Mouse (Mus musculus) intestine, postnatal 0 days (tissue): Measurements from ENCODE around the gene Lin28b. TPM values are rescaled to one million over a fixed set of nuclear protein-coding genes. Genes with fewer than 3 reads are reported as not detected.

Experiments
- ATAC-seq: fragments of 200-750 bp; cut with Nextera tagmentation; 2 replicates; pipeline ENCODE4 v1.8.0; 2017; ENCODE audit warnings: mild to moderate bottlenecking, moderate TSS enrichment, moderate library complexity
- H3K27ac ChIP-seq: fragments of 300-500 bp; sonication (generic); 2 replicates; pipeline ENCODE4 v1.5.1; 2014; ENCODE audit warnings: mild to moderate bottlenecking, low read depth, low read length, moderate library complexity
- H3K27me3 ChIP-seq: fragments of 300-500 bp; sonication (generic); replicated peaks from 2 replicates; pipeline ENCODE4 v1.6.1; 2014; ENCODE audit warnings: low read length, mixed read lengths; ENCODE audit not compliant: control insufficient read depth, insufficient read depth
- H3K36me3 ChIP-seq: fragments of 300-500 bp; sonication (generic); 2 replicates; pipeline ENCODE4 v1.6.1; 2014; ENCODE audit warnings: mild to moderate bottlenecking, moderate library complexity; ENCODE audit not compliant: control insufficient read depth, insufficient read depth
- H3K4me1 ChIP-seq: fragments of 300-500 bp; sonication (generic); replicated peaks from 2 replicates; pipeline ENCODE4 v1.6.1; 2014; ENCODE audit warnings: antibody characterized with exemption, low read length, mixed read lengths; ENCODE audit not compliant: control insufficient read depth, insufficient read depth
- H3K4me2 ChIP-seq: fragments of 300-500 bp; sonication (generic); replicated peaks from 2 replicates; pipeline ENCODE4 v1.6.1; 2014; ENCODE audit warnings: low read depth, mild to moderate bottlenecking, moderate library complexity
- H3K4me3 ChIP-seq: fragments of 300-500 bp; sonication (generic); 2 replicates; pipeline ENCODE4 v1.5.1; 2014; ENCODE audit warnings: low read depth, low read length
- H3K9ac ChIP-seq: fragments of 300-500 bp; sonication (generic); 2 replicates; pipeline ENCODE4 v1.6.1; 2014; ENCODE audit warnings: mild to moderate bottlenecking, low read depth, low read length
- H3K9me3 ChIP-seq: fragments of 300-500 bp; sonication (generic); 2 replicates; pipeline ENCODE4 v1.6.1; 2016; ENCODE audit warnings: mixed run types; ENCODE audit not compliant: control insufficient read depth
- CTCF ChIP-seq: sonication (generic); IDR thresholded peaks from 2 replicates; pipeline ENCODE4 v1.5.1; 2016; ENCODE audit warnings: low read depth, mild to moderate bottlenecking, control low read depth, antibody characterized with exemption, moderate library complexity
- WGBS: fragments of 180-500 bp; shearing (Covaris S2); extraction: QIAGEN DNeasy Blood & Tissue Kit; methylation state at CpG from one replicate; pipeline ENCODE4 v1.1.7; 2014; 5-methylcytosine and 5-hydroxymethylcytosine counted together
- polyA plus RNA-seq: library from polyadenylated mRNA; unstranded; fragments of >200 nt; fragmentation: Nextera tagmentation; extraction: Ambion mirVana; gene quantifications from 2 replicates; pipeline ENCODE4 v1.2.1, GENCODE M21; 2015

Gene Lin28b
- polyA plus RNA-seq, 1 experiment from 2014 or later, result 0.12 TPM

DNA sequence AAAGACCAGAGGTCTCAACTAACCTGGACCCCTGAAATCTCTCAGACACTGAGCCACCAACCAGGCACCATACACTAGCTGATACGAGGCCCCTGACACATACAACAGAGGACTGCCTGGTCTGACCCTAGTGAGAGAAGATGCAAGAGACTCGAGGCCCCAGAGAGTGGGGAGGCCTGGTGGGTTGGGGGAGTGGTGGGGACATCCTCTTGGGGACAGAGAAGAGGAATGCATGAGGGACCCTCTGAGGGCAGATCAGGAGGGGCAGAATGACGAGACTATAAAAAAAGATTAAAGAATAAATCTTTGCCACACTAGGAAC lies 103.6 kb downstream of the Lin28b start:
- no peak for TF ChIP-seq CTCF
- Histone ChIP-seq H3K27ac (no peak overlapping the region), H3K4me1 (no peaks in the 10 kb centered on the region), H3K4me3 (no peak overlapping the region), H3K4me2 (no peak overlapping the region), H3K27me3 (no peaks in the 10 kb centered on the region), H3K36me3 (no peaks in the 10 kb centered on the region), H3K9me3 (no peaks in the 10 kb centered on the region), H3K9ac (no peak overlapping the region)
- WGBS, result 62% methylated on average over 3 of the region's 3 CpGs
- ATAC-seq, result no peak

DNA sequence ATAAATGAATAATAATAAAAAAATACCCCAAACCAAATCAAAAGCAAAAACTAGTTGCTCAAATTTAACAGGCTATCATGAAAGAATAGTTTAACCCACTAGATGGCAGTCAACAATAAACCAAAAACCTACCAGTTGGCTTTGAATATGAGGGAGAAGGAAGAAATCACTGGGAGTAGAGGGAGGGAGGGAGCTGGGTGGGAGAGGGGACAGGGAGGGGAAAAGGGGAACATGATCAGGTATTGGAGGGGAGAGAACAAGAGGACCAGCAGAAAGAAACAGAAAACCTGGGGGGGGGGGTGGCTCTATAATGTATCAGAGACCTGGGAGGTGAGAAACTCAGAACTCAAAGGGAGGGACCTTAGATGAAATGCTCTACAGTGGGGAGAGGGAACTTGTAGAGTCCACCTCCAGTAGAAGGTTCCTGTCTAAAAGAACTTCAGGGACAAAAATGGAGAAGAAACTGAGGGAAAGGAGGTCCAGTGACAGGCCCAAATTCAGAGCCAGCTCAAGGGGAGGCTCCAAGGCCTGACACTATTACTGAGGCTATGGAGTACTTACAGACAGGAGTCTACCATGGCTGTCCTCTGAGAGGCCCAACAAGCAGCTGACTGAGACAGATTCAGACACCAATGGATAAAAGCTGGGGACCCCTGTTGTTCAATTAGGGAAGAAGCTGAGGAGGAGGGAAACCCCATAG lies 104.1 kb downstream of the Lin28b start:
- Histone ChIP-seq H3K4me1 (no peaks in the 10 kb centered on the region), H3K36me3 (no peaks in the 10 kb centered on the region), H3K27ac (no peak overlapping the region), H3K9me3 (no peaks in the 10 kb centered on the region), H3K4me3 (no peak overlapping the region), H3K27me3 (no peaks in the 10 kb centered on the region), H3K9ac (no peak overlapping the region), H3K4me2 (no peak overlapping the region)
- ATAC-seq, result no peak
- TF ChIP-seq CTCF, result peak; percentile 58

DNA sequence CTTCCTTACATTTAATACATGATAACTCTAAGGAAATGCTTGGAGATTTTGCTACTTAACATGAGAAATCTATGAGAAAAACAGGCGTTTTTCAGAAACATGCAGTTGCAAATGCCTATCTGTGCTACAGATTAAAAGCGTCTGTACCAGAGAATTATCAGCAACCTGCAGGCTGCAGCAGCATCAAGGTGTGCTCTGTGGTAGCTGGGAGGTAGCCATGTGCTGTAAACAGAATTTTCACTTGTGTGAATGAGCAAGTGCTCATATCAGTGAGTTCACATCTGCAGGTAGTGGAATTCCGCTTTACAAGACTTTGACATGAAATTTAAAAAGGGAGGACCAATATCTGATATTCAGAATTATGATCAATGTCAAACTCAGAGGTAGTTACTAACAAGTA lies 107.9 kb downstream of the Lin28b start:
- no peak for TF ChIP-seq CTCF
- Histone ChIP-seq H3K27ac (no peak overlapping the region), H3K4me3 (no peak overlapping the region), H3K4me1 (no peaks in the 10 kb centered on the region), H3K36me3 (no peaks in the 10 kb centered on the region), H3K27me3 (no peaks in the 10 kb centered on the region), H3K9me3 (no peaks in the 10 kb centered on the region), H3K4me2 (no peak overlapping the region), H3K9ac (no peak overlapping the region)
- no peak for ATAC-seq
- 73% methylated on average over 3 of the region's 3 CpGs for WGBS

DNA sequence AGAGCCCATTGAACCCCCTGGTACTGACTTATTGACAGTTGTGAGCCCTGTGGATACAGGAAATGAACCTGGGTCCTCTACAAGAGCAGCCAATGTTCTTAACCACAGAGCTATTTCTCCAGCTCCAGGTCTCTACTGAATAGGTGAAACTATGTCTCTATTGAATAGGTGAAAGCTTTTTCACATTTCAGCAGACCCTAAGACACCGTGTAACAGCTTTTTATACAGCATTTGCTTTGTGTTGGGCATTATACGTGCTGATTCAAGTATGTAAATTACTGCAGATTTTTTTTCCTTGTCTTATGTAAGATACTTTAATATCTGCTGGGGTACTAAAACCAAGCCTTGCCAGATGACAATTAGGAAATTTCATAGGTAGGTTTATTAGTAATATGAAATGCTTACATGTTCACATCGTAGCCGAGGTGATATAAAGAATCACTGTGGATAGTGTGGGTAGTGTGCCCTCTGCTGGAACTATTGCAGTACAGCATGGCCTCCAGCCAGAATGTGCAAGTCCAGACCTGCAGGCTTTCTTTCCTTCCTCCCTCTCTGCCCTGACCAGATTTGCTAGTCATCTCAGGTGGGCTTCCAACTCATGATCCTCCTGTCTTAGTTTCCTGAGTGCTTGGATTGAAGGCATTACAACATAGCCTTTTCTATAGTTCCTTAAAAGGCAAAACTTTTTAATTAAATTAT lies 113.1 kb downstream of the Lin28b start:
- no peak overlapping the region for H3K4me3 ChIP-seq
- no peak overlapping the region for H3K27ac ChIP-seq
- H3K4me2 ChIP-seq, result no peak overlapping the region
- peak; percentile 91 for TF ChIP-seq CTCF
- no peaks in the 10 kb centered on the region for H3K9me3 ChIP-seq
- H3K36me3 ChIP-seq, result no peaks in the 10 kb centered on the region
- no peaks in the 10 kb centered on the region for H3K27me3 ChIP-seq
- H3K4me1 ChIP-seq, result no peaks in the 10 kb centered on the region
- ATAC-seq, result no peak
- 47% methylated on average over 4 of the region's 4 CpGs for WGBS
- H3K9ac ChIP-seq, result no peak overlapping the region

DNA sequence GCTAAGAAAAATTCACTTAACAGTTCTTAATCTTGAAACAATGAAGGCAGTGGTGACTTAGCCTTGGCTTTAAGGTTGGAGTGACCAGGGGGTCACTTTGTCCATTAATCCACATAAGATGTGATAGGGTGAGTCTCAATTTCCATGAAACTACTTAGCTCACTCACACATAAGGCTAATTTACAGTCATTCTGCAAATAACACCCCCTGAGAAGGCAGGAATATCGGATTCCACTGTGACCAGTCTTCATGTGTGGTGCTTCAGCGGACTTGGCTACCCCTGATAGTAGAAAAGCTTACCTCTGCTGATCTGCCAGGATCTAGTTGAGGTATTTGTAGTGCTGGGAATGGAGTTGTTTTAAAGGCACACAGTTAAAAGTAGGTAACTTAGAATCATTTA lies 115.7 kb downstream of the Lin28b start:
- H3K9ac ChIP-seq, result no peak overlapping the region
- H3K36me3 ChIP-seq, result no peaks in the 10 kb centered on the region
- no peaks in the 10 kb centered on the region for H3K27me3 ChIP-seq
- 94% methylated on average over 2 of the region's 2 CpGs for WGBS
- ATAC-seq, result no peak
- H3K4me2 ChIP-seq, result no peak overlapping the region
- no peak overlapping the region for H3K4me3 ChIP-seq
- no peaks in the 10 kb centered on the region for H3K4me1 ChIP-seq
- TF ChIP-seq CTCF, result no peak
- H3K27ac ChIP-seq, result no peak overlapping the region
- no peaks in the 10 kb centered on the region for H3K9me3 ChIP-seq

DNA sequence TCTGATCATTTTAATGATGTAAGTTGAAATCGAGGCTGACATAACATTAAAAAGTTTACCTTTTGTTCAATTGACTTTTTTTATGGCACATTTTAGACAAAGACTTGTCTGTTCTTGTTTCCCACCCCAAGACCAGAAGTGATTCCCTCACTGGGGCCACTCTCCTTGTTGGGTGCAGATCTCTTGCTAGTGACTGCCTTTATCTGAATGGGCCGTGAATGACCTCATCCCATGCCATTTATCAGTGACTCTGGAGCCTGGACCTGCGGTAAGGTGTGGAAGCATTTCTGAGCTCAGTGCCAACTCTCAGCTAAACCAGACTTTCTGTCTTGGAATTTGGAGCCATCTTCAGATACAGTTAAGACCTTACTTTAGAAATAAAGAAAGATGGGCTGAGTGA lies 116.6 kb downstream of the Lin28b start:
- TF ChIP-seq CTCF, result no peak
- H3K4me2 ChIP-seq, result no peak overlapping the region
- H3K36me3 ChIP-seq, result no peaks in the 10 kb centered on the region
- no peak overlapping the region for H3K27ac ChIP-seq
- no peak overlapping the region for H3K4me3 ChIP-seq
- no peaks in the 10 kb centered on the region for H3K27me3 ChIP-seq
- WGBS, result 39% methylated on average over 3 of the region's 3 CpGs
- H3K9ac ChIP-seq, result no peak overlapping the region
- no peak for ATAC-seq
- no peaks in the 10 kb centered on the region for H3K9me3 ChIP-seq
- H3K4me1 ChIP-seq, result no peaks in the 10 kb centered on the region
